Comparison of ENCODE assay signal across 9 mouse cellular contexts in genomic region chr13:21919836-21920431, GRCm38 (mm10). TPM values are rescaled to one million over a fixed set of nuclear protein-coding genes. Genes with fewer than 3 reads are reported as not detected.
DNase-seq lines count a peak whose midpoint lies in the region; ATAC-seq lines count a peak whose summit lies in the region.
"Had no signal": no experiment of that assay in that cellular context is flagged by ENCODE, and none has a peak within 500 bp of the region (broad histone marks: within the 10 kb centered on the region; RNA-seq: fewer than 3 reads in every experiment).

No protein-coding gene starts in this region.

- H3K9me3 ChIP-seq in kidney, embryonic 16.5 days (ENCODE audit: low read length) = no peaks in the 10 kb centered on the region
- H3K9me3 ChIP-seq in liver, embryonic 12.5 days (replicated peaks) = no peaks in the 10 kb centered on the region
- H3K9me3 ChIP-seq: midbrain, embryonic 13.5 days had no signal

- peak overlapping the region; percentile 89 for H3K4me2 ChIP-seq in kidney, embryonic 16.5 days (replicated peaks; ENCODE audit: low read depth, low read length)
- H3K4me2 ChIP-seq in liver, embryonic 12.5 days = peak overlapping the region; percentile 94

- no peak overlapping the region for H3K4me3 ChIP-seq in kidney, embryonic 16.5 days (ENCODE audit: low read length)
- H3K4me3 ChIP-seq in liver, embryonic 12.5 days = peak overlapping the region; percentile 68

- WGBS in kidney, embryonic 16.5 days = 7% methylated on average over 11 of the region's 11 CpGs
- 2% methylated on average over 11 of the region's 11 CpGs for WGBS in liver, embryonic 12.5 days (ENCODE audit: insufficient replicate concordance)

- ATAC-seq in kidney, embryonic 16.5 days (ENCODE audit: low FRiP score, low TSS enrichment) = no peak
- ATAC-seq in liver, embryonic 12.5 days = peak; percentile 44

- H3K27me3 ChIP-seq in kidney, embryonic 16.5 days (ENCODE audit: insufficient read depth, low read length) = peaks cover 13% of the 10 kb centered on the region; the same call in 1 of the 2 replicates
- peaks cover 12% of the 10 kb centered on the region; the same call in 1 of the 2 replicates for H3K27me3 ChIP-seq in liver, embryonic 12.5 days (replicated peaks)

- H3K4me1 ChIP-seq in kidney, embryonic 16.5 days (ENCODE audit: insufficient read depth, low read length) = peaks cover 6% of the 10 kb centered on the region; the same call in 1 of the 2 replicates
- H3K4me1 ChIP-seq in liver, embryonic 12.5 days = peaks cover 48% of the 10 kb centered on the region

- H3K9ac ChIP-seq in kidney, embryonic 16.5 days (replicated peaks; ENCODE audit: low read length) = no peak overlapping the region
- H3K9ac ChIP-seq in liver, embryonic 12.5 days = peak overlapping the region; percentile 73; the same call in 1 of the 2 replicates
- H3K9ac ChIP-seq: midbrain, embryonic 13.5 days had no signal

- no peak for DNase-seq in kidney, postnatal 10 days
- peak; percentile 84 for DNase-seq in ES-CJ7 (ENCODE audit: low read depth, low spot score)
- peak; percentile 86 for DNase-seq in embryo, embryonic 9.5 days (ENCODE audit: extremely low spot score)
- no peak for DNase-seq in adrenal gland, adult (ENCODE audit: inconsistent age in 2 of 2, low spot score in 1 of 2)
- DNase-seq in adrenal gland, postnatal 10 days = no peak
- no peak for DNase-seq in right cerebral cortex, postnatal 36 days (ENCODE audit: low spot score in 2 of 2)

- H3K27ac ChIP-seq in kidney, embryonic 16.5 days (ENCODE audit: low read length) = no peak overlapping the region
- peak overlapping the region; percentile 66; the same call in 1 of the 2 replicates for H3K27ac ChIP-seq in liver, embryonic 12.5 days
- H3K27ac ChIP-seq: midbrain, embryonic 13.5 days had no signal

- H3K36me3 ChIP-seq in kidney, embryonic 16.5 days (ENCODE audit: insufficient read depth, low read length) = no peaks in the 10 kb centered on the region
- no peaks in the 10 kb centered on the region for H3K36me3 ChIP-seq in liver, embryonic 12.5 days
- H3K36me3 ChIP-seq: midbrain, embryonic 13.5 days had no signal

RNA-seq across cellular contexts. Expression of gene Zfp184, which starts 25.0 kb away (rescaled TPM):
- 11.6 and 13.7 TPM in 2 replicates for polyA plus RNA-seq in kidney, embryonic 16.5 days (2015; fragmentation: Nextera tagmentation; extraction: Ambion mirVana)
- polyA plus RNA-seq in liver, embryonic 12.5 days (2016; fragmentation: Nextera tagmentation; extraction: Ambion mirVana) = 1.9 and 2.5 TPM in 2 replicates
- total RNA-seq in adrenal gland, postnatal 10 days (2021) = 1 to 10 TPM; 2.0 to 2.4 TPM

Comparison
In these comparisons a context has a peak if more than half of its experiments do, and no peak if none do; other contexts are left out.
1. DNase-seq: peak in ES-CJ7 (single experiment) and embryo, embryonic 9.5 days (single experiment); none in kidney, postnatal 10 days (single experiment), adrenal gland, adult (0 of 2), adrenal gland, postnatal 10 days (single experiment) and right cerebral cortex, postnatal 36 days (0 of 2).